Mouse (Mus musculus) heart, postnatal 0 days (tissue): ENCODE measurements around the gene Psma1.

Experiments
- CTCF ChIP-seq: IDR thresholded peaks from 2 replicates; pipeline ENCODE4 v1.5.1; 2016; ENCODE audit warnings: antibody characterized with exemption, control low read depth, low read depth
- EP300 ChIP-seq: IDR thresholded peaks from 2 replicates; pipeline ENCODE4 v1.6.1; 2016; ENCODE audit warnings: antibody characterized with exemption, low read depth

DNA sequence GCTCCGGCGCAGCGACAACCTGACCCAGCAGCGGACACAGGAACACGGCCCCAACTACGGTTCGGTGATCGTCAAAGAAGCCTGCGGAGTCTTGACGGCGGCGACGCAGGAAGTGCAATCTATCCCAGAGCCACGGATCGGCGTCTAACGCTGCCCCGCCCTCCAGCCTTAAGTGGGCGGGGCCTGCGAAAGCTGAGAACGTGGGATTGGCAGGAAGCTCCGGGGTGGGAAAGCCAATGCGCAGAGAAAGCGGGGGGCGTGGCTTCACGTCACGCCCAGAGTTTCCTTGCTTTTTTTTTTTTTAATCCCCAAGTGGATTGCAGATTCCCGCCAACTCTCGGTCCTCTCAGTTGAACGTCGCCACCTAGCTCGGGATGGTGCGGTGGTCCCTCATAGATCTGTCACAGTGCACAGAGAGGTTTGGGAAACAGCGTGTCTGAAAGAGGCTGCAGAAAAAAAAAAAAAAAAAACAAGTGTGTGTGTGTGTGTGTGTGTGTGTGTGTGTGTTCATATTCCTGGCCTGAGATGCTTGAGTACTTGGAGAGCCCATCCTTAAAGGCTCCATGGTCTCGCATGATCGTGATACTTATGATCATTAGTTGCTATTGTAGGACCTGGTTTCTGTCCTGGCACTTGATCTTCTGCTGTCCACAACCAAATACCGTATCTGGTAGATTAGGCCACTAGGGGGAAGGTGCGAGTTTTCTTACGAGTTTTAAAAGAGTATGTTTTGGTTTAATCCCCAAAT lies at the start of gene Psma1:
- peak; percentile 55 for TF ChIP-seq CTCF
- TF ChIP-seq EP300, result 0 out of 2 replicates have a peak, but pooled peaks have one; percentile 77
